Mouse (Mus musculus) spleen, adult 2 months (tissue): ENCODE measurements at regions not wholly inside any gene's neighbourhood (a gene's known extent, or its start where the extent isn't known, plus 50 kb on each side); places are given as distances from the start of the nearest gene placed in this dataset.

Experiments used
- DNase-seq, 2 experiments: peaks; one replicate each; pipeline versions ENCODE4 v3.0.0 to v3.0.0-alpha.2; 2012 to 2021; ENCODE audit warnings: low spot score in 2 of 2, low read depth in 1 of 2
- H3K27ac ChIP-seq: fragments of 200-500 bp; 2 replicates; pipeline ENCODE4 v1.5.1; 2012; ENCODE audit warnings: low read length, inconsistent platforms; ENCODE audit not compliant: insufficient read depth
- H3K27me3 ChIP-seq: fragments of 200-500 bp; 2 replicates; pipeline ENCODE4 v1.6.1; 2012; ENCODE audit warnings: mild to moderate bottlenecking, moderate library complexity, low read length, inconsistent platforms; ENCODE audit not compliant: control insufficient read depth, insufficient read depth
- H3K36me3 ChIP-seq: fragments of 200-500 bp; 2 replicates; pipeline ENCODE4 v1.6.1; 2012; ENCODE audit warnings: mild to moderate bottlenecking, low read length, inconsistent platforms; ENCODE audit not compliant: control insufficient read depth, insufficient read depth
- H3K4me1 ChIP-seq: fragments of 200-500 bp; 2 replicates; pipeline ENCODE4 v1.6.1; 2011; ENCODE audit warnings: inconsistent platforms; ENCODE audit not compliant: control insufficient read depth, insufficient read depth, insufficient read length
- H3K4me3 ChIP-seq: fragments of 200-500 bp; 2 replicates; pipeline ENCODE4 v1.5.1; 2011; ENCODE audit warnings: mild to moderate bottlenecking, inconsistent platforms; ENCODE audit not compliant: insufficient read depth, insufficient read length; ENCODE audit errors: extremely low read depth
- CTCF ChIP-seq: fragments of 200-500 bp; IDR thresholded peaks from 2 replicates; pipeline ENCODE4 v1.5.1; 2011; ENCODE audit warnings: mild to moderate bottlenecking, inconsistent platforms; ENCODE audit not compliant: insufficient read depth, insufficient read length, insufficient replicate concordance; ENCODE audit errors: extremely low read depth
- POLR2A ChIP-seq: fragments of 200-500 bp; IDR thresholded peaks from 2 replicates; pipeline ENCODE4 v1.6.1; 2011; ENCODE audit warnings: low read depth, low read length, inconsistent platforms
- WGBS: fragments of 180-500 bp; shearing (Covaris S2); methylation state at CpG from one replicate; pipeline ENCODE4 v1.1.7; 2018; 5-methylcytosine and 5-hydroxymethylcytosine counted together

DNA sequence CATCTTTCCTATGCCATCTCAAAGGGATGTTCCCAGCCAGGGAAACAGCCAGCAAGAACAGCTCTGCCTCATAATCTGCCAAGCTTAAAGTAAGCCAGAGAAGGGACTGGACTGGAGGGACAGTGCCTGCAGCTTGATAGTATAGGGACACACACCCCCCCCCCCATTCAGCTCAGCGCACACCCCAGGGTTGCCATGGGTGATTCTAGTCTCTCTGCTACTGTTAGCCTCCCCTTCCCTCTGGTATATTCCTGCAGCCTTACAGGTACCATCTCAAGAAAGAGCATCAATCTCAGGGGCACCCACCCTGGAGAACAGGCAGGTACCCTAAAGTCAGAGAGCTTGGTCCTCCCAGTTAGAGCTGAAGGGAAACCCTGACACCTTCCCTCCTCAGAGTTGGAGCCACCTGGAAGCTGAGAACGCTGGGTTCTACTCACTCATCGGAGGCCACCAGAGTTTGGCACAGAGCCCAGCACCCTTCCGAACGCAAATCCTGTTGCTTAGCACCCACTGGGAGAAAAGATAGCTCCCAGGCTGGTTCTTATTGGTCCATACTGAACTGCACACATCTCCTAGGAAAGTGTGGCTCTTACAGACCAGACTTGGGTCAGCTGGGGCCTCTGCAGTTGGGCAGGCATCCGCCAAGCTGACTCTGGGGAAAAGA is 79.5 kb downstream of the Gm26897 start:
- no peak for TF ChIP-seq CTCF
- TF ChIP-seq POLR2A: no peak
- Histone ChIP-seq H3K27ac (no peak overlapping the region), H3K4me1 (no peaks in the 10 kb centered on the region), H3K36me3 (no peaks in the 10 kb centered on the region), H3K27me3 (no peaks in the 10 kb centered on the region), H3K4me3 (no peak overlapping the region)
- no peak for DNase-seq
- WGBS: 85% methylated on average over 6 of the region's 6 CpGs

DNA sequence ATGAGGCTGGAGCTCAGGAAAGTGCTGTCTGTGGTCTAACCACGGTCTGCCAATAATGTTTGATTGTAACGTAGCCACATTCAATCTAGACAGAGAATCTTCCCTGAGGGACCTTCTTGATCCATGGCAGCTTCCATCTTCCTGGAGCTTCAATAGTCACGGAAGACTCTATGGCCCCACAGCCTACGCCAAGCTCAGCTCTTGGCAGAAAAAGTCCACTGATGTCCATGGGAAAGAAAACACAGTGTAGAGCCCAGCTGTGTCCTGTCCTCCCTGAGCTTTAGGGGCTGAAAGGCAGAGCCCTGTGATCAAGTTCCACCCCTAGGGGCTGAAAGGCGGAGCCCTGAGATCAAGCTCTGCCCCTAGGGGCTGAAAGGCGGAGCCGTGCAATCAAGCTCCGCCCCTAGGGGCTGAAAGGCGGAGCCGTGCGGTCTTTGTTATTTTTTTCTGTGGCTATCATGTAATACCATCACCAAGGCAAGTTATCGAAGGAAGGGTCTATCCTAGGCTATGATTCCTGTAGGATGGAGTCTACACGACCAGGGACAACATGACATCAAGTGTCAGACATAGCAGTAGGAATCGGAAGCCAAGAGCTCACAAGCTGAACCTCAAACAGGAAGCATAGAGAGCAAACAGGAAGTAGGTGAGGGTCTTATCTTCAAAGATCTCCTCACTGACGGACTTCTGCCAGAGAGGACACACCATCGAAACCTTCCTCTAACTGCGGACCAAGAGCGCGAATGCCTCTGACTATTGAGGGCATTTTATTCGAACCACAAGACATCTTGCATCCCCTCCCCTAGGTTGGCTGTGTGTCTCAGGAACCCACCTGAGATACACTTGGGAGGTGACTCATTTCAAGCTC is 81.4 kb downstream of the Gm26897 start:
- no peaks in the 10 kb centered on the region for H3K27me3 ChIP-seq
- H3K36me3 ChIP-seq: no peaks in the 10 kb centered on the region
- 43% methylated on average over 20 of the region's 20 CpGs for WGBS
- H3K4me3 ChIP-seq: no peak overlapping the region
- no peaks in the 10 kb centered on the region for H3K4me1 ChIP-seq
- TF ChIP-seq POLR2A: no peak
- TF ChIP-seq CTCF: no peak
- no peak overlapping the region for H3K27ac ChIP-seq
- no peak for DNase-seq

DNA sequence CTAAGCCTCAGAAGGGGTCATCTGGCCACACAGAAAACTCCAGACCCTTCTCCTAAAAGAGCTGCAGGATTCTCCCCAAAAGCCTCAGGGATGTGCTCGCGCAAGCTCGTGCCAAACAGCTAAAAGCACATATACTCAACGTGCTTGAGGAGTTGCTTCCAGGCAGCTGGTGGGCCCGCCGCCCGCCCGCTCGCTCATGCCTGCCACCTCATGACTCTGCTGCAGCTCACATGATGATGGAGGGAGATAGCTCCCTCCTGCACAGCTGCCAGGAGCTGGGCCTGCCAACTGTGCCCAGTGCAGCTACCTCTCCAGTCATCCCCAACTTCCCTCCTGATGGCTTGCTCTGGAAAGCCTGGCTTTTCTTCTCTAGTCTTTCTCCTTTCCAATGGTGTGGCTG is 87.2 kb downstream of the Gm26897 start:
- Histone ChIP-seq H3K36me3 (no peaks in the 10 kb centered on the region), H3K4me1 (no peaks in the 10 kb centered on the region), H3K27ac (no peak overlapping the region), H3K4me3 (no peak overlapping the region), H3K27me3 (no peaks in the 10 kb centered on the region)
- no peak for DNase-seq
- TF ChIP-seq CTCF (no peak), POLR2A (no peak)
- 93% methylated on average over 9 of the region's 9 CpGs for WGBS

DNA sequence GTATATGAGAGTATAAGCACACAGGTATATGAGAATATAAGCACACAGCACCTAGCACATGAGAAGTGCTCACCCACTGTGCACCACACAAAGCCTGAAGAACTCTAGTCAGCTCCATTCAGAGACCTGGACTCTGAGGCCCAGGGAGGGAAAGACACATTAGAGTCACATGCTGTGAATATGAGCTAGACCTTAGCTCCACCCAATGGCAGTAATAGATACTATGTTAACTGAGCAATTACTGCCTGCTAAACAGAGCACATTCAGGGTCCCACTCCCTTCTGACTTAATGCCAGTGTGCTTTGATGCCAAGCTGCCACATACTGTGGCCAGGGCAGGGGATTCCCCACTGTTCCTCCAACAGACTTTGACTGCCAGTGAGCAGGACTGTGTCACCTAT is 89.2 kb downstream of the Gm26897 start:
- Histone ChIP-seq H3K27ac (no peak overlapping the region), H3K36me3 (no peaks in the 10 kb centered on the region), H3K4me1 (no peaks in the 10 kb centered on the region), H3K27me3 (no peaks in the 10 kb centered on the region), H3K4me3 (no peak overlapping the region)
- no peak for DNase-seq
- TF ChIP-seq POLR2A (no peak), CTCF (no peak)

DNA sequence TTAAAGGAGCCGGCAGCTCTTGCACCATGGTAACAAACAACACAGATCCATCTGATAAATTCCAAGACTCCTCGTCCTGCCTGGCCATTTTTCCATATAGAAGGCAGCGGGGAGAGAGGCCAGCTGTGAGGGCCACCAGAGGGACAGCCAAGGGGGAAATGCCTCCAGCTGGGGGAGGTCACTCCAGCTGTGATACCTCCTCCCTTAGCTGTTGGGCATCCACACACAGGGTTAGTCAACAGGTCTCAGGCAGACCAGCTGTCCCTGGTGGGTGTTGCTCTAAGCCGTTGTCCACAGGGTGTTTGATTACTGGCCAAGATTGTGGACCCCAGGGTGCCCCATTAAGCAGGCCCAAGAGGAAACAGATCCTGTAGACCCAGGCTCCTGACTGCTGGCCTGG is 89.7 kb downstream of the Gm26897 start:
- Histone ChIP-seq H3K27me3 (no peaks in the 10 kb centered on the region), H3K4me3 (no peak overlapping the region), H3K4me1 (no peaks in the 10 kb centered on the region), H3K27ac (no peak overlapping the region), H3K36me3 (no peaks in the 10 kb centered on the region)
- DNase-seq: no peak
- 68% methylated on average over 4 of the region's 4 CpGs for WGBS
- no peak for TF ChIP-seq CTCF
- no peak for TF ChIP-seq POLR2A

DNA sequence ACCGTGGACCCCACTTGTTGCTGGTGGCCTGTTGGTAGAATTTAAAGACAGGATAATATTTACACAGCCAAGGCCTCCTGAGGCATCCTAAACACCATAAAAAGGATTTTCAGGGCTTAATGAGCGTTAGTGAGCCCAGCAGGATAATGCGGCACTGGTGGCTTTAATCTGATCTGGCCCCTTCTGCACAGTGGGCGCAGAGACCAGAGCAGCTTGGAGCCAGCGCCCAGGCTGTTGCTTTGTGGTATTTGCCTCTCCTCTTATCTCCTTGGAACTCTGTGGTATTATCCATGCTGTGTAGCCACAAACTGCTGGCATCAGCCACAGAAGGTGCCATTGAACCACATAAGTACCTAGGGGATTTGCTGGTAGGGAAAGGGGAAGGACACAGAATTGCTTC is 90.1 kb downstream of the Gm26897 start:
- TF ChIP-seq POLR2A (no peak), CTCF (no peak)
- no peak overlapping the region for H3K27ac ChIP-seq
- WGBS: 67% methylated on average over 5 of the region's 5 CpGs

More for the DNA sequence above, 90.1 kb downstream of the Gm26897 start:
- Histone ChIP-seq H3K36me3 (no peaks in the 10 kb centered on the region), H3K4me1 (no peaks in the 10 kb centered on the region), H3K27me3 (no peaks in the 10 kb centered on the region), H3K4me3 (no peak overlapping the region)
- no peak for DNase-seq
